ENCODE assay signal across 22 mouse cellular contexts in the genomic region with DNA sequence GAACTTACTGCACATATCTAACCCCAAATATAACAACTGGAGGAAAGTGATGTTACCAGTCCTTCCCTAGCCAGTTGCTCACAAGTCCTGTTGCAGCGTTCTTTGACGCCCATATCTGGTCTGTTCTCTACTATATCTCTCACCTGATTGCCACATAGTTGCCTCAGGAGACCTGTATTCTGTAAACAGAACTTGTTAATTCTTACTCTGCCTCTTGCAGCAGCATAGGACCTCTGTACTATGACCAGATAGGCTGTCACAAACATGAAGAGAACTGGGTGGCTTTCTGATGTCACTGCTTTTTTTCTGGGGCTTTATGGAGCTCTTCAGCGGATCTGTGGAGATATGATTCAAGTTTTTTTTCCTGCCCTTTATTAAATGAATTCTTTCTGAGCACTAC. TPM values are rescaled to one million over a fixed set of nuclear protein-coding genes. Genes with fewer than 3 reads are reported as not detected.
"Had no signal": no experiment of that assay in that cellular context is flagged by ENCODE, and none has a peak within 500 bp of the region (broad histone marks: within the 10 kb centered on the region; RNA-seq: fewer than 3 reads in every experiment).

No protein-coding gene starts in this region.

- DNase-seq: retina, postnatal 1 day; right cerebral cortex, adult 18-20 months; right cerebral cortex, postnatal 14 days; right cerebral cortex, postnatal 25 days; right cerebral cortex, postnatal 4 days; spleen, adult 18-20 months; thymus, adult 18-20 months; thymus, adult 2 months; thymus, postnatal 14 days; thymus, postnatal 25 days; thymus, postnatal 36 days; thymus, postnatal 4 days had no signal

- H3K9ac ChIP-seq: neural tube, embryonic 15.5 days; stomach, embryonic 15.5 days had no signal

- H3K27ac ChIP-seq: neural tube, embryonic 15.5 days; stomach, embryonic 15.5 days; stomach, postnatal 0 days had no signal

- H3K9me3 ChIP-seq: neural tube, embryonic 15.5 days; stomach, embryonic 15.5 days had no signal

- H3K4me3 ChIP-seq: neural tube, embryonic 15.5 days; stomach, embryonic 15.5 days had no signal

- H3K4me2 ChIP-seq: neural tube, embryonic 15.5 days; stomach, embryonic 15.5 days had no signal

- H3K36me3 ChIP-seq: neural tube, embryonic 15.5 days; stomach, embryonic 15.5 days had no signal

- H3K27me3 ChIP-seq: neural tube, embryonic 15.5 days; stomach, embryonic 15.5 days had no signal

- H3K4me1 ChIP-seq: neural tube, embryonic 15.5 days; stomach, embryonic 15.5 days had no signal

RNA-seq across cellular contexts. Expression of a gene that starts 29.0 kb away (rescaled TPM):
- total RNA-seq: neutrophil, adult 5-6 weeks had no signal
- polyA plus RNA-seq: neural tube, embryonic 14.5 days; neural tube, embryonic 15.5 days had no signal

RNA-seq across cellular contexts. Expression of a gene that starts 33.0 kb away (rescaled TPM):
- total RNA-seq: neutrophil, adult 5-6 weeks had no signal
- polyA plus RNA-seq: small intestine, adult 2 months; spleen, adult 2 months; testis, adult 2 months; thymus, postnatal 0 days; urinary bladder, adult 2 months had no signal

RNA-seq across cellular contexts. Expression of a gene that starts 40.2 kb away (rescaled TPM):
- total RNA-seq: neutrophil, adult 5-6 weeks had no signal
